Mouse (Mus musculus): Measurements from ENCODE around the gene Dcakd.

Dcakd gene

GRCm38 (mm10) chr11:103050153-103050552, 22.0 kb upstream of the Dcakd start:
- in situ Hi-C loops (cut with MboI, MseI): no loop called here

DNA sequence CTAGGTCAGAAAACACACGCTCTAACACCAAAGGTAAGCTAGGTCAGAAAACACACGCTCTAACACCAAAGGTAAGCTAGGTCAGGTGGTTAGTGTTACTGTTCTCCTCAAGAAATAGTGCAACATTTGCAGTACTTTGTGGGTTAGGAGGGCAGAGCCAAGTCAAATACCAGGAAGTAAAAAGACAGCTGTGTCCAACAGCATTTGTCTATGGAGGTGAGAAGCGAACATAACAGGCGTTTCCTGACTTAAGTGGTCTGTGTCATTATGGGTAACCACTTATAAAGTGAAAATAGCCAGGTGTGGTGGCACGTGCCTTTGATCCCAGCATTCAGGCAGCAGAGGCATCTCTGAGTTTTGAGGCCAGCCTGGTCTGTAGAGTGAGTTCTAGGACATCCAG, 21.5 kb upstream of the Dcakd start:
- in situ Hi-C loops (cut with MboI, MseI): no loop called here

DNA sequence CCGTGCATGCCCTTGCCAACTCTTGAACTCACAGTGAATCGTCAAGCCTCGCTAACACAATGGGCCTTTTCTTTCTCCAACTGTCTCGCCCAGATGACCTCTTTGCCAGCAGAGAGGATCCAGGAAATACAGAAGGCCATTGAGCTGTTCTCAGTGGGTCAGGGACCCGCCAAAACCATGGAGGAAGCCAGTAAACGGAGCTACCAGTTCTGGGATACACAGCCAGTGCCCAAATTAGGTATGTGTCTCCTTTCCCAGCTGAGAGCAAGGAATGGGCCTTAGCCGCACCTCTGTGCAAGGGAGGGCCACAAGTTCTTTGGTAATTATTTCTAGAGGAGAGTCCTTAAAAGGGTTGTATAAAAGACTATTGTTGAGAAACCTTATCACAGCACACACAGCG, 18.2 kb upstream of the Dcakd start:
- in situ Hi-C loops (cut with MboI, MseI): no loop called here

DNA sequence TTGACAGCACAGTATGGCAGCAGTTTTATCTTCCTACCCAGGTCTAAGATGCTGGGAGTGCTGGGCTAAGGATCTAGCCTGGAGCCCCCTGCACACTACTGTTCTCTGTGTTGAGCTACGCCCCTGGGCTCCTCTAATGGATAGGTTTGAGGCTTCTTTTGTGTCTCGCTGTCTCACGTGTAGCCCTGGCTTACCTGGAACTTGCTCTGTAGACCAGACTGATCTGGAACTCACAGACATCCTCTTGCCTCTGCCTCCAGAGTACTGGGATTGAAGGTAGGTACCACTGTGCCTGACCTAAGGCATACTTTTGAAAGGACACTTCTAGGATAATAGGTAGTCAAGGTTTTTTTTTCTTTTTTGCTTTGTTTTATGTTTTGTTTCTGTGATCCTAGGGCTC, 15.8 kb upstream of the Dcakd start:
- in situ Hi-C loops (cut with MboI, MseI): no loop called here

GRCm38 (mm10) chr11:103042828-103043227, 14.7 kb upstream of the Dcakd start:
- in situ Hi-C loops (cut with MboI, MseI): no loop called here

DNA sequence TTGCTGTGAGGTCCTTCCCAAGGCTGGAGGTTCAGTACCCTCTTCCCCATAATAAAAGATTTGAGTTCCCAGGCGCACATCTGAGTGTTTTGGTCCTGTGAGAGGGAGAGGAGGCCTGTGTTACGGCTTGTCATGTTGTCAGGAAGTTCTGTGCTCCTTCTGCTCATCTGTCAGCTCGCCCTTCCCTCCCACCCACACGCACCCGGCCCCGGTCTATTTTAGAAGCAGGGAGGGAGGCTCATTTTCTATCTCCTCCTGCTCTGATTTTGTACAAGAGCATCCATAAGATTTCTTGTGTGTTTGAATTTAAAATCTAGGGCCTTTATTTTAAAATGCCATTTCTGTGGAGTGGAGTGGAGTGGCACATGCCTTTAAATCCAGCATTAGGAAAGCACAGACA, 9.9 kb upstream of the Dcakd start:
- in situ Hi-C loops (cut with MboI, MseI): no loop called here

GRCm38 (mm10) chr11:103036881-103037465, 8.8 kb upstream of the Dcakd start:
- in situ Hi-C loops (cut with MboI, MseI): no loop called here

- in situ Hi-C loops (cut with MboI, MseI): no loop called here
These were observed 6.9 kb upstream of the Dcakd start for GRCm38 (mm10) chr11:103035007-103035406.

- in situ Hi-C loops (cut with MboI, MseI): no loop called here
These were observed 4.9 kb upstream of the Dcakd start for GRCm38 (mm10) chr11:103033030-103033429.

GRCm38 (mm10) chr11:103027570-103028175, 460 bp downstream of the Dcakd start:
- in situ Hi-C loops (cut with MboI, MseI): loop anchor here in 1 of 2 experiments (10.0 kb wide), 1 partner anchor 667 kb away; the partner anchor contains the start of gene Gosr2

DNA sequence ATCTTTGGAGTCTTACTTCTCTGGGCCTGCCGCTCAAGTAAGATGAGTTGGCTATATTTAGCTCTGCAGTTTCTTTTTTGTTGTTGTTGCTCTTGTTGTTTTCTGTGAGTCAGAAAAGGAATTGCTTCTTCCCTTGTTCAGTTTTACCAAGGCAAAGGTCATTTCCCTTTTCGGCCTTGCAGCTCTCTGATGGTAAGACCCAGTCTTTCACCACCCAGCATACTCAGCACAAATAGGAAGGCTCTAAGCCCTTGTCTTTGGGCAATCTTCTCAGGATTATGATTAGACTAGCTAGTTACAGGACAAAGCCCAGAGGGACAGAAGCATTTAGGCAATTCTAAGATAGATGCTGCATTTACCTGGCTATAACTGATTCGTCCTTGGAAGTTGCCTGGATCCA, 1.2 kb downstream of the Dcakd start:
- in situ Hi-C loops (cut with MboI, MseI): loop anchor here in 1 of 2 experiments (10.0 kb wide), 1 partner anchor 668 kb away; the partner anchor contains the start of gene Gosr2

GRCm38 (mm10) chr11:103023974-103024373, 4.2 kb downstream of the Dcakd start:
- in situ Hi-C loops (cut with MboI, MseI): loop anchor here in 1 of 2 experiments (10.0 kb wide), 1 partner anchor 671 kb away; the partner anchor contains the start of gene Gosr2

- in situ Hi-C loops (cut with MboI, MseI): loop anchor here in 1 of 2 experiments (10.0 kb wide), 1 partner anchor 674 kb away; the partner anchor contains the start of gene Gosr2
These were observed 7.3 kb downstream of the Dcakd start for GRCm38 (mm10) chr11:103020713-103021335.

DNA sequence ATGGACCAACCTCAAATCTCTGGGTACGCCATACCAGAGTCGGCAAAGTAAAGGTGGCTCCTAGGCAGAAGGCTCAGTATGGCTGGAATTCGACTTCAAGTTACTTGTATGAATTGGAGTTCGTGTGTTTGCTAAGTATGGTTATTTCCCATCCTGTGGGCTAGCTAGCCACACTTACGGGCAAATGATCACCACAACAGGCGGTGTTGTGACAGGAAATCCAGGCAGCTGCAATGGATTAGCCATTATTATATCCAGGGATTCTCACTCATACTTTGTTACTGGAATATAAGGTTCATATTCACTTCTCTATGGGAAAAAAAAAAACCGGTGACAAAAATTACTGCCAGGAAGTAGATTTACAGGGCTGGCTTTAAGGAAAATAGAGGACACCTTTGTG, 8.8 kb downstream of the Dcakd start:
- in situ Hi-C loops (cut with MboI, MseI): no loop called here

GRCm38 (mm10) chr11:103018860-103019259, 9.3 kb downstream of the Dcakd start:
- in situ Hi-C loops (cut with MboI, MseI): no loop called here

- in situ Hi-C loops (cut with MboI, MseI): no loop called here
These were observed 10.5 kb downstream of the Dcakd start for GRCm38 (mm10) chr11:103017661-103018060.

- in situ Hi-C loops (cut with MboI, MseI): no loop called here
These were observed 11.2 kb downstream of the Dcakd start for GRCm38 (mm10) chr11:103016930-103017329.

DNA sequence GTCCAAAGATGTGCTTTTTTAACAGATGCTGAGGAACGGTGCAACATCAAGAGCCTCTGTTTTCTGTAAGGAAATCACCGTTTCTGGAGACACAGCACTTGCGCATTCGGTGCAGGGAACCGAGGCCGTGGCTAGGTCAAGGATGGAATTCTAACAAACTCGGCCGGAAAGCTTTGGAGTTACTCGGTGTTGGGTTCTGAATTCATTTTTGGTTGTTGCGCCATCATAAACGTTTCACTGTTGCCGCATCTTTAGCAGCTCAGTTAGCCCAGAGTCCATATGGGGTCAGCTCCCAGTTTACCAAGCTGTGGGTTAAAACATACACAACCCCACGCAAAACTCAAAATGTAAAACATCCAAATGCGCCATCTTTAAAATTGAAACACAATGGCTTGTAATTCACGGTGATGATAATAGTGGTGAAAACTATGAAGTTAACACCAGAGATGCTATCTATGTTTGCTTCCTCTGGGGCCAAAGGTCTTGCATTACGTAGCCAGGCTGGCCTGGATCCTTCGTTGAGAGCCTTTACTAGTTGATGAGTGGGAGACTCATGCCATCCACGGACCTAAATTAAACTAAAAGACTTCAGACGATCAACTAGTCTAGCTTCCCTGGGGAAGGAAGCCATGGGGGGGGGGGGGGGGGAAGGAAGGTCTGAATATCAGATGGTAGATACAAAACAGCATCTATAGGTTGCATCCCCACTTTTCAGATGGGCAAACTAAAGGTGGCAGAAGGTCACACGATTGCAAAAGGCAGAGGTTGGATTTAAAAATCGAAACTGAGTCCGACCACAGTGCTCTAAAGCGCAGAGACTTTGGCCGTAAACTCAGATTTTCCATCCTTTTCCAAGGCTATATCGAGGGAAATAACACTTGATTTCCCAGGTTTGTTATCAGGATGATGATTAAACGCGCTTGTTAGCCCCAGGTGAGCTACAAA, 12.0 kb downstream of the Dcakd start:
- in situ Hi-C loops (cut with MboI, MseI): no loop called here

GRCm38 (mm10) chr11:103011206-103011497, 17.0 kb downstream of the Dcakd start:
- in situ Hi-C loops (cut with MboI, MseI): no loop called here

GRCm38 (mm10) chr11:103010454-103011205, 17.5 kb downstream of the Dcakd start:
- in situ Hi-C loops (cut with MboI, MseI): no loop called here

- in situ Hi-C loops (cut with MboI, MseI): no loop called here
These were observed 18.9 kb downstream of the Dcakd start for GRCm38 (mm10) chr11:103009208-103009607.

All from T-helper 17 cell (primary cell).